ENCODE assay signal across 9 mouse cellular contexts in the genomic region with DNA sequence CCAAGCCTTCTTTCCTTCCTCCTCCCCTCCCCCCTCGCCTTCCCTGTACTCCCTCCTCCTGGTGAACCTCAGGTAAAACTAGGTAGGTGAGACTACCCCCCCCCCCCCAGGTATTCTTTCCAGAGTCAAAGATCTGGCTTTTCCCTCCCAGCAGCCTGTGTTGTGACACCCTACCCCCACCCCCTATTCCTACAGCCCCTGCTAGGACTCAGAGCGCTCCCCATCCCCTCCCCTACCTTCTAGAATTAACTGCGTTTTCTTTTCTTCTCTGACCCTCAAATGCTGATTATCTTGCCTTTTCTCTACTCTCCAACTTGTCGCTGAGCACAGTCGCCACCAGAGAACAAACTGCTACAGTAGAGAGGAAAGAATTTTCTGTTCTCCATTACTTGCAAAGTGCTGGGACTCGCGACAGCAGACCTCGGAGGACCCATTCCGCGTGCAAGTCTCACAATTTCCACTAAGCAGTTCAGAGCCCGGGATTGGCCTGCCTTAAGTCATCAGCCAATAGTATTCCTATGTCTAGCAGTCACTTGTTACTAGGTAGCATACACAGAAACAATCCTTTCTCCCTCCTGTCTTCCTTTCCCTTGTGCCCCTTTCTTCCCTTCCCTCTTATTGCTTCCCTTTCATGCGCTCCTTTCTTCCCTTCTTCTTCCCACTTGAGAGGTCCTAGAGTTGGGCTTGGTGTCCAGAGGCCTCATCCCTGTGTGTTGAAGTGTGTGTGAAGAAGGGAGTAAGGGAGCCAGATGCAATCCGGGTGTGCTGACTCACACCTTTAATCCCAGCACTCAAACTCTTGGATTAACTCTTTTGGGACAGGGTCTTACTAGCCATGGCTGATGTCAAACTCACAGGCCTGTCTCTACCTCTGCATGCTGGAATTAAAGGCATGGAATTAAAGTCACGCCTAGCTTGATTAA. TPM values are rescaled to one million over a fixed set of nuclear protein-coding genes. Genes with fewer than 3 reads are reported as not detected.
DNase-seq lines count a peak whose midpoint lies in the region; ATAC-seq and TF ChIP-seq lines count a peak whose summit lies in the region.
"Had no signal": no experiment of that assay in that cellular context is flagged by ENCODE, and none has a peak within 500 bp of the region (broad histone marks: within the 10 kb centered on the region; RNA-seq: fewer than 3 reads in every experiment).

A gene (minus strand): TSS at position 458 of the 923 bp plus-strand sequence.

- H3K27ac ChIP-seq in MEL (ENCODE audit: control insufficient read depth, low read depth, low read length) = no peak within 1 kb of the TSS
- no peak within 1 kb of the TSS for H3K27ac ChIP-seq in hindbrain, embryonic 11.5 days (ENCODE audit: low read depth, low read length)
- H3K27ac ChIP-seq in olfactory bulb, adult 2 months (ENCODE audit: insufficient read depth, low read depth, low read length) = no peak within 1 kb of the TSS

- no peak for TF ChIP-seq CTCF in MEL (IDR thresholded peaks at IDR 0.05 in 2 of 3, conservative IDR thresholded peaks at IDR 0.05 in 1 of 3; ENCODE audit: control insufficient read depth in 1 of 3, insufficient read depth in 1 of 3, low read depth in 2 of 3, low read length in 3 of 3, poor library complexity in 1 of 3, severe bottlenecking in 1 of 3)
- TF ChIP-seq CTCF in olfactory bulb, adult 2 months (IDR thresholded peaks at IDR 0.05; ENCODE audit: insufficient read depth, low read depth, low read length) = no peak

- 4% methylated on average over 13 of the region's 14 CpGs for WGBS in hindbrain, embryonic 11.5 days
- WGBS in olfactory bulb, adult 2 months = 9% methylated on average over 14 of the region's 14 CpGs

- H3K36me3 ChIP-seq in MEL (ENCODE audit: control insufficient read depth in 1 of 2, insufficient read depth in 2 of 2, low read length in 2 of 2) = peaks cover 0 to 13% of the 10 kb centered on the region in 2 experiments; a peak in 2 of 4 replicates
- H3K36me3 ChIP-seq in hindbrain, embryonic 11.5 days (ENCODE audit: control insufficient read depth, insufficient read depth, low read length) = no peaks in the 10 kb centered on the region

- no peak for TF ChIP-seq EP300 in MEL (IDR thresholded peaks at IDR 0.05; ENCODE audit: low read depth in 1 of 2, low read length in 2 of 2)

- no peak within 1 kb of the TSS for H3K9ac ChIP-seq in MEL (ENCODE audit: control insufficient read depth, low read depth, low read length, poor library complexity, severe bottlenecking)
- no peak within 1 kb of the TSS; the same call in 1 of the 2 replicates for H3K9ac ChIP-seq in hindbrain, embryonic 11.5 days (ENCODE audit: low read depth, low read length)

- no peaks in the 10 kb centered on the region for H3K79me2 ChIP-seq in MEL (ENCODE audit: control insufficient read depth, insufficient read depth, low read length, poor library complexity)

- no peak within 1 kb of the TSS; a peak in 1 of 4 replicates for H3K4me3 ChIP-seq in MEL (ENCODE audit: control insufficient read depth in 1 of 2, insufficient read depth in 1 of 2, low read depth in 2 of 2, low read length in 2 of 2)
- peak within 1 kb of the TSS; percentile 21; the same call in 1 of the 2 replicates for H3K4me3 ChIP-seq in hindbrain, embryonic 11.5 days (ENCODE audit: low read depth, low read length)
- H3K4me3 ChIP-seq in olfactory bulb, adult 2 months (ENCODE audit: insufficient read depth, low read depth, low read length) = peak within 1 kb of the TSS; percentile 17

- peak; percentile 99 for ATAC-seq in frontal cortex, adult (ENCODE audit: low TSS enrichment)
- peak; percentile 93 for ATAC-seq in hindbrain, embryonic 11.5 days (ENCODE audit: low FRiP score)

- no peaks in the 10 kb centered on the region for H3K9me3 ChIP-seq in MEL (replicated peaks; ENCODE audit: insufficient read depth, low read length)
- no peaks in the 10 kb centered on the region for H3K9me3 ChIP-seq in hindbrain, embryonic 11.5 days (ENCODE audit: control insufficient read depth, low read length)

- H3K27me3 ChIP-seq in MEL (ENCODE audit: control insufficient read depth in 1 of 2, insufficient read depth in 2 of 2, low read length in 2 of 2) = peaks cover 0 to 3% of the 10 kb centered on the region in 2 experiments; a peak in 2 of 4 replicates
- H3K27me3 ChIP-seq in hindbrain, embryonic 11.5 days (ENCODE audit: control insufficient read depth, insufficient read depth, low read length) = no peaks in the 10 kb centered on the region

- no peak for TF ChIP-seq POLR2A in MEL (IDR thresholded peaks at IDR 0.05; ENCODE audit: control insufficient read depth in 1 of 2, insufficient read depth in 1 of 2, low read depth in 1 of 2, low read length in 2 of 2, poor library complexity in 1 of 2)
- TF ChIP-seq POLR2A in olfactory bulb, adult 2 months (IDR thresholded peaks at IDR 0.05; ENCODE audit: insufficient read depth, low read depth, low read length) = no peak

- H3K4me1 ChIP-seq in MEL (ENCODE audit: control insufficient read depth in 1 of 2, insufficient read depth in 2 of 2, low read length in 2 of 2) = peaks cover 4 to 7% of the 10 kb centered on the region in 2 experiments
- no peaks in the 10 kb centered on the region for H3K4me1 ChIP-seq in hindbrain, embryonic 11.5 days (replicated peaks; ENCODE audit: control insufficient read depth, insufficient read depth, low read length)
- peaks cover 9% of the 10 kb centered on the region for H3K4me1 ChIP-seq in olfactory bulb, adult 2 months (ENCODE audit: control insufficient read depth, insufficient read depth, low read length)

- H3K4me2 ChIP-seq in hindbrain, embryonic 11.5 days (replicated peaks; ENCODE audit: low read depth, low read length) = peak within 1 kb of the TSS; percentile 42

- TF ChIP-seq RAD21 in MEL (IDR thresholded peaks at IDR 0.05; ENCODE audit: low read depth, low read length) = no peak

- peak; percentile 80 for DNase-seq in MEL (ENCODE audit: low read depth, low spot score)
- peak; percentile 28 to 48 for DNase-seq in cerebellum, adult 18-20 months
- peak; percentile 70 for DNase-seq in hindbrain, embryonic 11.5 days (ENCODE audit: low spot score)
- DNase-seq in layer of hippocampus, adult 8-10 months (ENCODE audit: low spot score in 2 of 2) = peak; percentile 69 to 75
- DNase-seq in lung, adult 18-20 months = peak; percentile 52 to 59
- DNase-seq in urinary bladder, postnatal 25 days (ENCODE audit: low spot score) = peak; percentile 31

TF ChIP-seq in MEL, 35 proteins besides CTCF, POLR2A, EP300 and RAD21:
- TF ChIP-seq CHD2 (IDR thresholded peaks at IDR 0.05; ENCODE audit: low read length) = peak; percentile 92
- TF ChIP-seq MAX (IDR thresholded peaks at IDR 0.05; ENCODE audit: low read length) = peak; percentile 77
- no peak for TF ChIP-seq NELFE (IDR thresholded peaks at IDR 0.05; ENCODE audit: low read depth, low read length)

RNA-seq across cellular contexts. Expression of the gene that starts here (rescaled TPM):
- total RNA-seq in MEL (2012; rRNA removed) = not detected in 2 replicates
- polyA plus RNA-seq in MEL (2012; ENCODE audit: insufficient read depth in 1 of 2, insufficient read length in 2 of 2, low read depth in 1 of 2, low replicate concordance in 2 of 2, missing spikeins in 1 of 2) = not detected
- polyA plus RNA-seq in hindbrain, embryonic 11.5 days (2014; fragmentation: Nextera tagmentation; extraction: Ambion mirVana) = 0.15 and 0.18 TPM in 2 replicates
- 1 to 10 TPM in 2 of 4 experiments, under 1 TPM in 2; 0.80 to 1.9 (median 1.1) TPM for total RNA-seq in layer of hippocampus, adult 8-10 months (2022)
- not detected in 2 replicates for polyA plus RNA-seq in olfactory bulb, adult 2 months (2012; ENCODE audit: insufficient read depth, insufficient read length, low replicate concordance, missing spikeins)
- polyA plus RNA-seq: gonadal fat pad, adult 2 months had no signal

Comparison
In these comparisons a context has a peak if more than half of its experiments do, and no peak if none do; other contexts are left out.
1. Peak in DNase-seq in MEL; RNA of the gene not detected or under 1 TPM.
2. Peak in DNase-seq, ATAC-seq, H3K4me3 ChIP-seq and H3K4me2 ChIP-seq in hindbrain, embryonic 11.5 days; RNA of the gene not detected or under 1 TPM.